Mouse (Mus musculus) WW6 (cell line): ENCODE data around the gene Tmem59l.

Source experiments
- DNase-seq: peaks from one replicate; pipeline ENCODE4 v3.0.0-alpha.2; 2013; ENCODE audit warnings: low read depth, low spot score

The Tmem59l gene

GRCm38 (mm10) chr8:70509281-70509952 lies 22.3 kb upstream of the Tmem59l start:
- DNase-seq, result no peak

DNA sequence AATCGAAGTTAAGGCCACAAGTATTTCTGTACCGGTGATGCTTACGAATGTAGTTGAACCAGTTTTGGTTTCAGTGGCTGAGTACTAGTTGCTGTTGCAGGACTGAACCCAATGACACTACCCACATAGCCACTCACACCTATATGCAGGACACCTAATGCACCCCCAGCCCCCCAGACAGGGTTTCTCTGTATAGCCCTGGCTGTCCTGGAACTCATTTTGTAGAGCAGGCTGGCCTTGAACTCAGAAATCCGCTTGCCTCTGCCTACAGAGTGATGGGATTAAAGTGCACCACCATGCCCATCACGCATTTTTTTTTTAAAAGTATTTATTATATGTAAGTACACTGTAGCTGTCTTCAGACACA lies 19.9 kb upstream of the Tmem59l start:
- no peak for DNase-seq

DNA sequence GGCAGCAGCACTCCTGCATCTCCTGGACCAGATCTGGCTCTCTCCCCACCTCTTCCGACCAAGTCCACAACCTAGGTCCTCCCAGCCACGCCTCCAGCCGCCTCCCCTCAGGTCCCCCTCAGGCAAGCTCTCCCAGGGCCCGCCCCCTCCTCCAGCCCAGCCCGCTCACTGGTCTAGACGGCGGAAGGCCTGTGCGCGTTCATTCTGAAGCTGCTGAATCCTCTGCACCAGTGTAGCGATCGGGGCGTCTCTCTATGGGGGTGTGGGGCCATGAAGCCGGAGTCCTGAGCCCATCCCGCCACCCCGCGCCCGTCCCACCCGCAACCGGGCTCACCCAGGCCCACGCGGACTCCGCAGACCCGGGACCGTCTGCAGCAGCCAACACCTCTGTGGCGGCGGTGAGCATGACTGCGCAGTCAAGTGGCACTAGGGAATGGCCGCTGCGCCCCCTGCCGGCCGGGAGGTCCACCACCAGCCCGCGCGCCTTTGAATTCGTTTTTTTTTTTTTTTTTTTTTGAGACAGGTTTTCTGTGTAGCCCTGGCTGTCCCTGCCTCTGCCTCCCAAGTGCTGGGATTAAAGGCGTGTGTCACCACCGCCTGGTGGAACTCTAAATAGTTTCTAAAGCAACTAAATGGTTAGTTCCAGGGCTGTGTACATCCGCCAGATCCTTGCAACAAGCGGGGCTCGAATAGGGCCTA lies 19.3 kb upstream of the Tmem59l start, which contains the start of gene Rex1bd:
Gene Rex1bd (minus strand): TSS at position 425 of the 699 bp plus-strand sequence.
- peak; percentile 97 for DNase-seq

GRCm38 (mm10) chr8:70505698-70506327 lies 18.7 kb upstream of the Tmem59l start:
- DNase-seq, result no peak

- DNase-seq, result no peak
Measured at GRCm38 (mm10) chr8:70504851-70505250, 17.7 kb upstream of the Tmem59l start.

DNA sequence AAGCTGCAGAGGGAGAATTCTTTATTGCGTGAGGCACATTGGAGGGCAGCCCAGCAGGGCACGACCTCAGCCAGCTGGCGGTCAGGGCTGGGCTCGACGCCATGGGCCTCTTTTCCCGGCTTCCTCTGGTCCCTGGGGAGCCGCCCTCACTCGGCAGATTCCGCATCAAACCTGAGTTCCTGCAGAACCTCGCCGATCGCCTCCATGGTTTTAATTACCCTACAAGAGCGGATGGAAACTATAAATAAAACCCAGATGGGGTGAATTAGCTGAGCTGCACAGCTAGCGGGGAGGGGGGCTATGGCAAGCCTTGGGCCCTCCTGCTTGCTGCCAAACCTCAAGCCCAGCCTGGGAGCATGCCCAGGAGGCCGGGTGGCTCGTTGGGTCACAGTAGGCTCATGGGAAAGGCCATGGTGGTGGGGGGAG lies 17.1 kb upstream of the Tmem59l start:
- no peak for DNase-seq

DNA sequence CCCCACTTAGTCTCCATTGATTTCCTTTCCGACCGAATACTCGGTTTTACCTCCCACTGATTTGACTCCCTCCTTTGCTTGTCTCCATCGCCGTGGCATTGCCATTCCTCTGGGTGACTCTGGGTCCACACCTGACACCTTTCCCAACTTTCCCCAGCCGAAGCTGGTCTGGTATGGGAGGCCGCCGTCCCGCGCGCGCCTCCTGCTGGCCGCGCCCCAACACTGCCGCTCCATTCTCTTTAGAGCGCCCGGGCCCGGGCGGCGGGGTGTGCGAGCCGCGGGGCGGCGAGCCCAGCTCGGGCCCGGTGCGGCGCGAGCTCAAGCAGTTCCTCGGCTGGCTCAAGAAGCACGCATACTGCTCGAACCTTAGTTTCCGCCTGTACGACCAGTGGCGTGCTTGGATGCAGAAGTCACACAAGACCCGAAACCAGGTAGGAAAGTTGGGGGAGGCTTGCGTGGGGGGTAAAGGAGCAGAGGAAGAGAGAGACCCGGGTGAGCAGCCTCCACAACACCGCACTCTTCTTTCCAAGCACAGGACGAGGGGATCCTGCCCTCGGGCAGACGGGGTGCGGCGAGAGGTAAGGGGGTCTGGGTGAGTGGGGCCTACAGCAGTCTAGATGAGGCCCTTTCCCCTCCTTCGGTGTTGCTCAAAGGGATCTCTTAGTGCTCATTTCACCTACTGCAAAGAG lies 16.0 kb upstream of the Tmem59l start:
- no peak for DNase-seq

DNA sequence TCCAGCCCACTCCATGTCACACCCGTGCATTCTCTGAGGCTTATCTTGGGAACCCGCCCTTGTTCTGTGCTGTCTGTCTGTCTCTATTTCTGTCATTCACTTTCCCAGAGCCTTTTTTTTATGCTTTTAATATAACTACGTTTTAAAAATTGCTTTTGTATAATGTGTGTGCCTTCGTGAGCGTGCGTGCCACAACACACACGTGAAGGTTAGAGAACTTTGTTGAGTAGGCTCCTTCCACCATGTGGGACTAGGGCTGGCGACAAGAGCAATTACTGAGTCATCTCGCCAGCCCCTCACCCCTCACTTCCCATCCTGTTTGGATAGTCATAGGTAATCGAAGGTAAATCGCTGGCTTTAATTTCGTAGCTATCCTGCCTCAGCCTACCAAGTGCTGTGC lies 15.4 kb upstream of the Tmem59l start:
- DNase-seq, result no peak

- DNase-seq, result no peak
Measured at GRCm38 (mm10) chr8:70501820-70502529, 14.8 kb upstream of the Tmem59l start.

DNA sequence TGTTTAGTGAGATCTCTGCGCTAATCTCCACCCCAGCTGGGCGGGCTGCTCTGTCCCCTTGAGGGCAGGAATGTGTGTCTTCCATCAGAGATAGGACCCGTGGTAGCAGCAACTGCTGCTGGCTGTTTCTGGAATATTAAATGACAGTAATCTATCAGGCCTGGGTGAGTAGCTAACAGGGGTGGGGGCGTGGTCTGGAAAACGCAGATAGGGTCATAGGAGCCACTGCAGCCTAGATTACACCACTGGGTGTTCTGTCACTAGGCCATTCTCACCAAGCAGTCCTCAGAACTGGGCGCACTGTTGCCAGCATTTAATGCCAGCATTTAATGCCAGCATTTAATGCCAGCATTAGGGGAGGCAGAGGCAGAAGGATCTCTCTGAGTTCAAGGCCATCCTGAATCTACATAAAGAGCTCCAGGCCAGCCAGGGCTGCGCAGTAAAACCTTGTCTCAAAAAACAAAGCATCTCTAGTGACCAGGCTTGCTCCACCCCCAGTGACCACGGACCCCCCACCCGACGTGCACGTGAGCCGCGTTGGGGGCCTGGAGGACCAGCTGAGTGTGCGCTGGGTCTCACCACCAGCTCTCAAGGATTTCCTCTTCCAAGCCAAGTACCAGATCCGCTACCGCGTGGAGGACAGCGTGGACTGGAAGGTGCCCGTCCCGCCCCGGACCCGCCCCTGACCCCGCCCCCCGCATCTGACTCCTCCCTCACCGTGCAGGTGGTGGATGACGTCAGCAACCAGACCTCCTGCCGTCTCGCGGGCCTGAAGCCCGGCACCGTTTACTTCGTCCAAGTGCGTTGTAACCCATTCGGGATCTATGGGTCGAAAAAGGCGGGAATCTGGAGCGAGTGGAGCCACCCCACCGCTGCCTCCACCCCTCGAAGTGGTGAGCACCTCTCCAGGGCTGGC lies 13.5 kb upstream of the Tmem59l start:
- DNase-seq, result no peak

GRCm38 (mm10) chr8:70495771-70496062 lies 8.6 kb upstream of the Tmem59l start:
- no peak for DNase-seq

GRCm38 (mm10) chr8:70495001-70495770 lies 8.0 kb upstream of the Tmem59l start:
- no peak for DNase-seq

DNA sequence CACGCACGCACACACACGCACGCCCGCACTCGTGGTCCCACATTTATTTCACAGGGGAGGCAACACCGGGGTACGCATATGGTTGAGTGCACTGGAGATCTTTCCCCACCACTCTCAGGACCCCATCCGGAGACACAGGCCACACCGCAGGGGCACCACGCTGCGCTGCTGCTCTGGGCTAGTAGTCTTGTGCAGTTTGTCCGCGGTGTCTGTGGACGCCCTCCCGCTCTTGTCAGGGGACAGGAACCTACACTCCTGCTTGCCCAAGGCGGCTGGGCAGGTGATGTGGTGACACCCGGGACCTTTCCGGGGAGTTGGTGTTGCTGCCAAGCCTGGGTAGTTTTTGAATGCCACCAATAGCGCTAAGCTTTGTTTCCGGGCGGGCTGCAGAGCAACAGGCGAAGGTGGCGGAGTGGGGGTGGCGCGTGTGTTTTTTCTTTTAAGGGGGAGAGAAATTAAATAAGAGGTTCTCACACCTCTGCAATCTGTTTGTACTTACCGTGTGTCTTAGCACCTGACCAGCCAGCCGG lies 7.3 kb upstream of the Tmem59l start:
- DNase-seq, result no peak

- no peak for DNase-seq
Measured at GRCm38 (mm10) chr8:70493692-70494415, 6.7 kb upstream of the Tmem59l start.

DNA sequence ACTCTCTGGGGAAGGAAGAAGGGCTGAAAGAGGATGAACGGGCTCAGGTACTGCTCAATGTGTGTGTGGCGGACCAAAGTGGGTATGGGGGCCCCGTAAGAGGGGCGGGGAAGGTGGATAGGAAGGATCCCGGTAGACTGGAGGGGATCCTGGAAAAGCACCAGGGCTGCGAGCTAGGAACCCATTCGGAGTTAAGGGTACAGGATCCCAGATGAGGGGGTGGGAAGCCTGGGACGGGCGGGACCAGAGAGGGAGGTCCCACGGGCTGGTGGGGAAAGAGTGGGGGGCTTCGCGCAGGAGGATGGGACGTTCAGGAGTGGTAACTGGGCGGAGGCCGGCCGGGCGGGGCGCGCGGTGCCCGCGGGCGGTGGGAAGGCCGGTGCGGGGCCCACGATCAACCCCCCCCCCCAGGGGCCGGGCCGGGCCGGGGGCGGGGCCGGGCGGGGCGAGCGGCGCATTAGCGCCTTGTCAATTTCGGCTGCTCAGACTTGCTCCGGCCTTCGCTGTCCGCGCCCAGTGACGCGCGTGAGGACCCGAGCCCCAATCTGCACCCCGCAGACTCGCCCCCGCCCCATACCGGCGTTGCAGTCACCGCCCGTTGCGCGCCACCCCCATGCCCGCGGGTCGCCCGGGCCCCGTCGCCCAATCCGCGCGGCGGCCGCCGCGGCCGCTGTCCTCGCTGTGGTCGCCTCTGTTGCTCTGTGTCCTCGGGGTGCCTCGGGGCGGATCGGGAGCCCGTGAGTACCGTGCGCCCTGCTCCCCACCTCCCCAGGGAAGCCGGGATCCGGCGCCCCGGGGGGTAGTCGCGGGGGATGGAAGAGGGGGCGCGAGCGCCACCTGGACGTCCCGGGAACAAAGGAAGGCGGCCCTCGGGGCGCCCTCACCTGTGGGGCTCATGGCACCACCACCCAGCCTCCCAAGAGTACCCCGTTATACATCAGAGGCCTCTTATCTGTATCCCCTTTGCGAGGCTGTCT lies 5.8 kb upstream of the Tmem59l start, which contains the start of gene Crlf1:
Gene Crlf1 (plus strand): TSS at position 495 of the 977 bp plus-strand sequence.
- no peak for DNase-seq

DNA sequence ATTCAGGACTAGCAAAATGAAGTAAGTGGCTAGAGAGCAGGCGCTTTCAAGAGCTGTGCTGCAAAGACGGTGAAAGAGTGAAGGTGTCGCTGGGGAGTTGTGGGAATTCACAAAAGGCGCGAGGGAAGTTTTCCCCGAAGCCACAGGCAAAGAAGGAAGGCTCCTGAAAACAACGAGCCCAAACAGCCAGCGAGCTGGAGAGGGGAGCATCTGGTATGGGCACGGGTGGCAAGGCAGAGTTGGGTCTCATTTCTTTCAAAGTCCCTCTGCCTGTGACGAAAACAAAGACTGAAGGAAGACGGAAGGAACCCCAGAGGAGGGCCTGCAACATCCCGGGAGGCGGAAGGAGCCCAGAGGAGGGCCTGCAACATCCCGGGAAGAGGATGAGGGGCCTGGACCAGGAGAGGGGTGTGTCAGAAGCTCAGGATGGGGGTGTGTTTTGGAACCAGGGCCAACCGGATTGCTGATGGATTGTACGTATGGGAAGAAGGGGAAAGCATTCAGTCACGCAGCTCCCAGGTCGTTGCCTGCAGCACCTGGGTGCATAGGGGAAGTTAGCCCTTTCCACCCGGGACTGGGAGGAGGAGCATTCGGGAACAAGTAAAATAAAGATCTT lies 3.8 kb upstream of the Tmem59l start:
- no peak for DNase-seq
